Mouse (Mus musculus) heart, embryonic 14.5 days (tissue): ENCODE measurements around the gene Grk5. TPM values are rescaled to one million over a fixed set of nuclear protein-coding genes. Genes with fewer than 3 reads are reported as not detected.

Experiments used
- ATAC-seq: fragments of 200-750 bp; cut with Nextera tagmentation; 2 replicates; pipeline ENCODE4 v1.8.0; 2017; ENCODE audit warnings: low read depth, moderate TSS enrichment; ENCODE audit not compliant: insufficient number of reproducible peaks, insufficient read depth, low FRiP score
- H3K27ac ChIP-seq, 2 experiments: fragments of 200-500 bp in 1 of 2; fragments of 300-500 bp in 1 of 2; sonication (generic) in 1 of 2; replicated peaks in 1 of 2; 2 replicates each; pipeline ENCODE4 v1.5.1; 2012 to 2014; ENCODE audit warnings: low read depth in 2 of 2, low read length in 2 of 2, control low read depth in 1 of 2, mild to moderate bottlenecking in 1 of 2, mixed read lengths in 1 of 2; ENCODE audit not compliant: control insufficient read depth in 1 of 2, insufficient read depth in 1 of 2
- H3K27me3 ChIP-seq: fragments of 300-500 bp; sonication (generic); 2 replicates; pipeline ENCODE4 v1.6.1; 2014; ENCODE audit warnings: mild to moderate bottlenecking, low read length, control low read depth; ENCODE audit not compliant: control insufficient read depth, insufficient read depth
- H3K36me3 ChIP-seq: fragments of 300-500 bp; sonication (generic); 2 replicates; pipeline ENCODE4 v1.6.1; 2014; ENCODE audit warnings: mild to moderate bottlenecking, control low read depth, low read length, mixed read lengths; ENCODE audit not compliant: control insufficient read depth, insufficient read depth
- H3K4me1 ChIP-seq, 2 experiments: fragments of 200-500 bp in 1 of 2; fragments of 300-500 bp in 1 of 2; sonication (generic) in 1 of 2; 2 replicates each; pipeline ENCODE4 v1.6.1; 2012 to 2014; ENCODE audit warnings: low read length in 2 of 2, control low read depth in 1 of 2, mixed read lengths in 1 of 2; ENCODE audit not compliant: control insufficient read depth in 2 of 2, insufficient read depth in 2 of 2
- H3K4me2 ChIP-seq: fragments of 300-500 bp; sonication (generic); 2 replicates; pipeline ENCODE4 v1.6.1; 2014; ENCODE audit warnings: mild to moderate bottlenecking, low read length
- H3K4me3 ChIP-seq, 2 experiments: fragments of 200-500 bp in 1 of 2; fragments of 300-500 bp in 1 of 2; sonication (generic) in 1 of 2; 2 replicates each; pipeline ENCODE4 v1.5.1; 2012 to 2014; ENCODE audit warnings: low read length in 2 of 2, mild to moderate bottlenecking in 2 of 2, control low read depth in 1 of 2, low read depth in 1 of 2, moderate library complexity in 1 of 2; ENCODE audit not compliant: control insufficient read depth in 1 of 2, insufficient read depth in 1 of 2
- H3K9ac ChIP-seq: fragments of 300-500 bp; sonication (generic); 2 replicates; pipeline ENCODE4 v1.6.1; 2014; ENCODE audit warnings: mild to moderate bottlenecking, low read length
- H3K9me3 ChIP-seq: fragments of 300-500 bp; sonication (generic); 2 replicates; pipeline ENCODE4 v1.6.1; 2016; ENCODE audit warnings: low read length, control low read depth; ENCODE audit not compliant: control insufficient read depth
- WGBS: fragments of 180-500 bp; shearing (Covaris S2); extraction: QIAGEN DNeasy Blood & Tissue Kit; methylation state at CpG from one replicate; pipeline ENCODE4 v1.1.7; 2014; 5-methylcytosine and 5-hydroxymethylcytosine counted together
- polyA plus RNA-seq: library from polyadenylated mRNA; unstranded; fragments of >200 nt; fragmentation: Nextera tagmentation; extraction: Ambion mirVana; gene quantifications from 2 replicates; pipeline ENCODE4 v1.2.1, GENCODE M21; 2014

Grk5 gene
- polyA plus RNA-seq, 1 experiment from 2014 or later = 4.5 TPM

DNA sequence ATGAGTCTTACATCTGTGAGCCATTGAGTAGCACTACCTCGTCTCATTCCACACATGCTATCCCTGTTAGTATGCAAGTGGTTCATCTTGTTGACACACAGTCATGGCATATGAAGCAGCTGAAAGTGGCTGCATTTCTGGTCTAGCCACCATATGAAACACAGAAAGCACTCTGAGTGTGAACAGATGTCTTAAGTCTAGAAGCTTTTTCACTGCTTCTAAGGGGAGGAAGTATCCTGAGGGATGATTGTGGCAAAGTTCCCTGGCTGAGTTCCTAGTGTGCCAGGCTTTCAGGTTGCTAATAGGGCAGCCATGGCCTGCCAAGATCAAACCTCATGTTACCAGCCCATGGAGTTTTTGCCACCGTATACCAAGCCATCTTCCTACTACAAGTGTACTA, 159.1 kb downstream of the Grk5 start:
- 78% methylated on average over 2 of the region's 2 CpGs for WGBS
- no peak overlapping the region for H3K4me3 ChIP-seq
- no peak overlapping the region for H3K9ac ChIP-seq
- no peaks in the 10 kb centered on the region for H3K27me3 ChIP-seq
- peaks cover 4% of the 10 kb centered on the region; the same call in 1 of the 2 replicates for H3K36me3 ChIP-seq
- no peaks in the 10 kb centered on the region for H3K9me3 ChIP-seq
- no peaks in the 10 kb centered on the region for H3K4me1 ChIP-seq
- ATAC-seq = no peak
- no peak overlapping the region; a peak in 1 of 4 replicates for H3K27ac ChIP-seq
- H3K4me2 ChIP-seq = no peak overlapping the region

DNA sequence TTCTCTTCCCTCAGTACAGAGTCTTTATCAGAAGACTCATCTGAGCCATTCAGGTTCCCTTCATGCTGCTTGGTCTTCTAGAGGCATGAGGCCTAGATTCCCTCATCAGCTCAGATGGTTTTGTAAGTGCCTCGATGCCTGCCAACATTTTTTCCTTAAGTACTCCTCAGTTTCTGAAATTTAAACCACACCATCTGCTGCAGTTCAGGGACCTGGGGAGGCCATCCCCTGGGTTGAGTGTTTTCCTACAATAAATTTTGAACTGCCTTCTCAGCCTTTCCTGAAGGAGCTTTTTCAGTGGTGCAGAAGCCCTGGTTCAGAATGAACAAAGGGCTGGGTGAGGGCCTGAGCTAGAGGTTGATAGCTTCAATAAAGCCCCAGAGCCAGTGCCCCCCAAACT, 159.9 kb downstream of the Grk5 start:
- WGBS = 88% methylated on average over 1 of the region's 1 CpGs
- H3K4me1 ChIP-seq = no peaks in the 10 kb centered on the region
- no peak for ATAC-seq
- H3K27ac ChIP-seq = no peak overlapping the region
- H3K9ac ChIP-seq = no peak overlapping the region
- H3K4me3 ChIP-seq = no peak overlapping the region
- no peaks in the 10 kb centered on the region for H3K27me3 ChIP-seq
- no peak overlapping the region for H3K4me2 ChIP-seq
- 0 out of 2 replicates have a peak, but pooled peaks cover 4% of the 10 kb centered on the region for H3K9me3 ChIP-seq
- H3K36me3 ChIP-seq = peaks cover 4% of the 10 kb centered on the region; the same call in 1 of the 2 replicates

DNA sequence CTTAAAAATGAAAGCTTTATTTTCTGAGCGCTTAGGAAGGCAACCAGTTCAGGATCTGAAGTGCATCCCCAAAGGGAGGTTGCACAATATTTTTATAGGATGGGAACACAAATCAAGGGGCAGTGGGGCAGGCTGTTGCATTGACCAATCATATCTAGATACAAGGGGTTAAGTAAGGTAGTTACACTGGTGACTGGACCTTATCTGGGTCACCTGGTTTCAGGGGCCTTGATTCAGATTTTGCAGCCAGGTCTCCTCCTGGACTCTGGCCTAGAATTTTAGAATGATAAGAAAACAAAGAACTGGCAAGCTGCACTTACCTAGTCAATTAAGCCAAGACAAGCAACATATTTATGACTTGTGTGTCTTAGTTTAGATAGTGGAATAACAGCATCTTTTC, 161.6 kb downstream of the Grk5 start:
- Histone ChIP-seq H3K9me3 (0 out of 2 replicates have a peak, but pooled peaks cover 4% of the 10 kb centered on the region), H3K36me3 (peaks cover under 1% of the 10 kb centered on the region; the same call in 1 of the 2 replicates), H3K9ac (no peak overlapping the region), H3K4me1 (no peaks in the 10 kb centered on the region), H3K4me2 (no peak overlapping the region), H3K27me3 (no peaks in the 10 kb centered on the region), H3K27ac (no peak overlapping the region), H3K4me3 (no peak overlapping the region)
- WGBS = 89% methylated on average over 1 of the region's 1 CpGs
- ATAC-seq = no peak

DNA sequence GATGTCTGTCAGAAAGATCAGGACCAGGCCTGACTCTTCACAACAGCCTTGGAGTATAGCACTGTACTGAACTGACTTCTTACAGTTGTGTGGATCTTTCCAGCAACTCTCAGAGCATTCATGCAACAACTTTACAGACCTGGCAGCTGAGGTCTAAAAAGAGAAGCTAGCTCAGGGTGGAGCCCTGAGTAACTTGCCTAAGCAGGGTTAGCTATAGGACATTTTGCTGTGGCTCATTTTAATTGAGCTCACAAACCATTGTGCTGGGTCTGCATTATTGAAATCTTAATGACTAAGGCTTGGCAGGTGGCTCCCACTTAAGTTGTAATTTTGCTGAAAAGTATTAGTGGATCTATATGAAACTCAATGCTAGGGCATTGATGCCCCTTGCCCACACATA, 162.5 kb downstream of the Grk5 start:
- no peak overlapping the region for H3K27ac ChIP-seq
- no peak overlapping the region for H3K9ac ChIP-seq
- H3K36me3 ChIP-seq = no peaks in the 10 kb centered on the region
- ATAC-seq = no peak
- H3K9me3 ChIP-seq = 0 out of 2 replicates have a peak, but pooled peaks cover 4% of the 10 kb centered on the region
- no peaks in the 10 kb centered on the region for H3K27me3 ChIP-seq
- H3K4me3 ChIP-seq = no peak overlapping the region
- no peak overlapping the region for H3K4me2 ChIP-seq
- H3K4me1 ChIP-seq = 0 out of 4 replicates have a peak, but pooled peaks cover 1 to 3% of the 10 kb centered on the region in 2 experiments

DNA sequence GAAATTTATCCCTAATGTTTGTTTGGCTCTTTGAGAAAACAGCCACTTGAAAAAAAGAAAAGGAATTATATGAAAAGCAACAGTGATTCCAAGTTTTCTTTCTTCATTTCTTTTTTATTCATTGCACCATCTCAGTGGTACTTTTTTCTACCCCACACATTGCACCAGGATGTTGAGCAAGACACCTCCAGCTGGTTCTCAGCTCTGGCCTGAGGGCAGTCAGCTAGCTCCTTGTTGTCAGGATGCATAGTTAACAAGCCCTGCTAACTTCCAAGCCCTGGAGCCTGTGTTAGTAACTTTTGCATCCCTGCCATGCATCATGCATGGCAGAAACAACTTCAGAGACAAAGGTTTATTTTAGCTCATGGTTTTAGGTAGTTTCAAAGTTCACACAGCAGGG, 163.2 kb downstream of the Grk5 start:
- Histone ChIP-seq H3K4me3 (no peak overlapping the region), H3K9ac (no peak overlapping the region), H3K27ac (no peak overlapping the region), H3K4me2 (no peak overlapping the region), H3K9me3 (0 out of 2 replicates have a peak, but pooled peaks cover 4% of the 10 kb centered on the region), H3K4me1 (0 out of 4 replicates have a peak, but pooled peaks cover 3 to 4% of the 10 kb centered on the region in 2 experiments), H3K27me3 (no peaks in the 10 kb centered on the region), H3K36me3 (no peaks in the 10 kb centered on the region)
- ATAC-seq = no peak

DNA sequence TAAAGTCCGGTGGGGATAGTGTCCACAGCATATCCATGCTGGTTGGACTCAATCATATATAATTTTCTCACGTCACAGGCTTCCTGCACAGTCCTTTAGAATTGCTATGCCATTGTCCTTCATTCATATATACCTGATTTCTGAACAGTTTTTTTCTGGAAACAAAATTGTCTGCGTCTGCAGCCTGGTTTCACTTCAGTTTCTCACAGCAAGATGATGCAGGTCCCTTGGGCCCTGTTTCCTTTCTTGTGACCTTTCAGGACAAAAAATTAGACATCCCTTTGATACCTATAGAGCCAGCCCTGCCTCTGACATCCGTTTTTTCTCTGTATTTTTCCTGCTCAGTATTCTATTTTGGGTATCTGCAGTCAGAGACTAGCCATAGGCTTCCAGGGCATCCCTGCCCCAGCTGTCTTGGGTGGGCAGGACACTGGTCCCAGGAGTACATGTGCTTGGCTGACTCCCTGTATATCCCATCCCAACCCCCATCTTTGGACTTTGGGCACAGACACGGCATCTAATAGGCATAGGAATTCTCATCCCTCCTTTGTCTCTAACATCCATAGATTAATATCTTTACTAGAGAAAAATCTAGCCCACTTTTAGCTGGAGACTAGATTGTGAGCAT, 167.3 kb downstream of the Grk5 start:
- Histone ChIP-seq H3K4me3 (no peak overlapping the region), H3K27ac (no peak overlapping the region), H3K27me3 (no peaks in the 10 kb centered on the region), H3K4me2 (no peak overlapping the region), H3K4me1 (0 out of 4 replicates have a peak, but pooled peaks cover 3 to 7% of the 10 kb centered on the region in 2 experiments), H3K9ac (no peak overlapping the region), H3K9me3 (0 out of 2 replicates have a peak, but pooled peaks cover 4% of the 10 kb centered on the region), H3K36me3 (no peaks in the 10 kb centered on the region)
- WGBS = 63% methylated on average over 5 of the region's 5 CpGs
- ATAC-seq = no peak

DNA sequence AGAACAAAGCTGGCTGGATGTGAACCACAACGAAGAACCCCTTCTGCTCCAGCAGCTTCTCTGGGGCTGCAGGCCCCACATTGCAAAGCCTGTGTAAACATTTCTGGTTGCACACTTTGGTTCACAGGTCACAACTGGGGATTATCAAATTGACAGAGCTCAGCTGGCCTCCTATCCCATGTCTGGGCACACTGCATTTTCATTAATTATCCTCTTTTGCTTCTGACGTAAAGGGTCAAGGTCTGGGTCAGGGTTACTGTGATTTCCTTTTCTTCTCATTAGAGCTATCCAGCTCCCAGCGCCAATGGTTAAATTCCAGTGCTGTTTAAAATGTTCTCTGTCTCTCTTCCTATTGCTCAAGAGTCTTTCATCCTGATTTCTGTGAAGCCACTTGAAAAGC, 168.0 kb downstream of the Grk5 start:
- Histone ChIP-seq H3K27ac (no peak overlapping the region), H3K9ac (no peak overlapping the region), H3K9me3 (0 out of 2 replicates have a peak, but pooled peaks cover 4% of the 10 kb centered on the region), H3K4me2 (no peak overlapping the region), H3K4me3 (no peak overlapping the region), H3K27me3 (no peaks in the 10 kb centered on the region), H3K36me3 (no peaks in the 10 kb centered on the region), H3K4me1 (0 out of 4 replicates have a peak, but pooled peaks cover 3 to 7% of the 10 kb centered on the region in 2 experiments)
- WGBS = 42% methylated on average over 3 of the region's 3 CpGs
- ATAC-seq = no peak; the same call in 1 of the 2 replicates
